Mouse (Mus musculus) lung, postnatal 0 days (tissue): ENCODE measurements around the gene Spats2. TPM values are rescaled to one million over a fixed set of nuclear protein-coding genes. Genes with fewer than 3 reads are reported as not detected.
"Not testable (repeated sequence)": the region's sequence is repeated elsewhere in the genome, so short reads cannot be mapped to it uniquely, and the experiment has no call there.

Experiments
- ATAC-seq: fragments of 200-750 bp; cut with Nextera tagmentation; 2 replicates; pipeline ENCODE4 v1.8.0; 2017; ENCODE audit warnings: moderate library complexity
- DNase-seq: peaks from one replicate; pipeline ENCODE4 v3.0.0-alpha.2; 2016; ENCODE audit warnings: low spot score
- H3K27ac ChIP-seq: fragments of 300-500 bp; sonication (generic); 2 replicates; pipeline ENCODE4 v1.5.1; 2014; ENCODE audit warnings: antibody characterized with exemption, mild to moderate bottlenecking, low read length, mixed read lengths
- H3K27me3 ChIP-seq: fragments of 300-500 bp; sonication (generic); replicated peaks from 2 replicates; pipeline ENCODE4 v1.6.1; 2014; ENCODE audit warnings: low read length, mixed read lengths; ENCODE audit not compliant: insufficient read depth
- H3K36me3 ChIP-seq: fragments of 300-500 bp; sonication (generic); 2 replicates; pipeline ENCODE4 v1.6.1; 2014; ENCODE audit warnings: low read length, mixed read lengths; ENCODE audit not compliant: insufficient read depth
- H3K4me1 ChIP-seq: fragments of 300-500 bp; sonication (generic); 2 replicates; pipeline ENCODE4 v1.6.1; 2014; ENCODE audit warnings: antibody characterized with exemption, low read depth, low read length, mixed read lengths; ENCODE audit not compliant: insufficient read depth
- H3K4me2 ChIP-seq: fragments of 300-500 bp; sonication (generic); replicated peaks from 2 replicates; pipeline ENCODE4 v1.6.1; 2014; ENCODE audit warnings: low read depth, mild to moderate bottlenecking, low read length, moderate library complexity, mixed read lengths
- H3K4me3 ChIP-seq: fragments of 300-500 bp; sonication (generic); 2 replicates; pipeline ENCODE4 v1.5.1; 2014; ENCODE audit warnings: low read depth, low read length
- H3K9ac ChIP-seq: fragments of 300-500 bp; sonication (generic); replicated peaks from 2 replicates; pipeline ENCODE4 v1.6.1; 2014; ENCODE audit warnings: low read depth, mild to moderate bottlenecking
- H3K9me3 ChIP-seq: fragments of 300-500 bp; sonication (generic); 2 replicates; pipeline ENCODE4 v1.6.1; 2016; ENCODE audit warnings: low read length, mixed read lengths
- CTCF ChIP-seq: IDR thresholded peaks from 2 replicates; pipeline ENCODE4 v1.5.1; 2016; ENCODE audit warnings: antibody characterized with exemption, mild to moderate bottlenecking
- EP300 ChIP-seq: IDR thresholded peaks from 2 replicates; pipeline ENCODE4 v1.6.1; 2016; ENCODE audit warnings: antibody characterized with exemption, mild to moderate bottlenecking, control low read depth
- WGBS: fragments of 180-500 bp; shearing (Covaris S2); extraction: QIAGEN DNeasy Blood & Tissue Kit; methylation state at CpG from one replicate; pipeline ENCODE4 v1.1.7; 2014; 5-methylcytosine and 5-hydroxymethylcytosine counted together
- polyA plus RNA-seq: library from polyadenylated mRNA; unstranded; fragments of >200 nt; fragmentation: Nextera tagmentation; extraction: Ambion mirVana; gene quantifications from 2 replicates; pipeline ENCODE4 v1.2.1, GENCODE M21; 2015

The Spats2 gene
- polyA plus RNA-seq, 1 experiment from 2014 or later: 13.7 TPM

DNA sequence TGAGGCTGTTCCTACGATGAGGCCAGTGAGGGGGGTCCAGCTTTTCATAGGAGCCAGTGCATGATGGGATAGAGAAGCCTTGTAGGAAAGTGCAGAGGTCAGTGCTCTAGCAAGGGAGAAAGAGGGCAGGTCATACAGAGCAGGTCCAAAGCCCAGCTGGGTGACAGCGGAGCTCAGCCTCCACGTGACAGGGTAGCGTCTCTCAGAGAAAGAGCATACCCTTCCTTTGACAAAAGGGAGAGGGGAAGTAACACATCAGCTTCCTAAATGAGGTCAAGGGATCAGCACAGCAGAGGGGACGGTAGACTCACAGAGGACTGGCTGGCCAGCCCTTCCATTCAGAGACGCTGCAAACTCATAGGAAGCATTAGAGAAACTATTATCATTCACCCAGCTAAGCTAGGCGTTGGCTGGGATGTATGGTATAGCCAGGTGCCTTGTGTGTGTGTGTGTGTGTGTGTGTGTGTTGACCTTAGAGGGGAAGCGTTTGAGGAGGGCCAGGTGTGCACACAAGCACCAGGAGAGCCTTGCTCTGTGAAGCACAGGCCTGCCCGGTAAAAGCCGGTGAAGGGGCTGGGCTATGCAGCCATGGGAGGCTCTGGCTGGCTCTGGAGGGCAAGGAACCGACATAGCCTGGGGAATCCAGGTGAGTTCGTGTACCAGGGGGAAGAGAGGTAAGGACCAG lies 108.8 kb downstream of the Spats2 start:
- no peak for DNase-seq
- no peak overlapping the region for H3K27ac ChIP-seq
- no peak for ATAC-seq
- 41% methylated on average over 12 of the region's 12 CpGs for WGBS
- no peaks in the 10 kb centered on the region for H3K9me3 ChIP-seq
- no peak overlapping the region for H3K9ac ChIP-seq
- no peak overlapping the region for H3K4me3 ChIP-seq
- no peak overlapping the region for H3K4me2 ChIP-seq
- TF ChIP-seq EP300 (no peak), CTCF (no peak)
- H3K36me3 ChIP-seq: no peaks in the 10 kb centered on the region
- 0 out of 2 replicates have a peak, but pooled peaks cover 6% of the 10 kb centered on the region for H3K27me3 ChIP-seq
- H3K4me1 ChIP-seq: no peaks in the 10 kb centered on the region

DNA sequence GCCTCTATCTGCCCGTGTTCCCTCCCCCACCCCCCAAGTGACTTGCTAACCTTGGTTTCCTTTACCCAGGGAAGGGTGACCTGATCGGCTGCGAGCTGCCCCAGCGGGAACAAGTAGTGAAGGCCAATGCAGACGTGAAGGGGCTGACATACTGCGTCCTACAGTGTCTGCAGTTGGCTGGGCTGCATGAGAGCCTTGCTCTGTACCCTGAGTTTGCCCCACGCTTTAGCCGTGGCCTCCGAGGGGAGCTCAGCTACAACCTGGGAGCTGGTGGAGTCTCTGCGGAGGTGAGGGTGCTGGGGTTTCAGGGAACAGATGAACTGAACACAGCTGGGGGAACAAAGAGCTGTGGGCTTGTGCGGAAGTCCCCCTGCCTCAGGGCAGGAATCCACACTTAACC lies 112.3 kb downstream of the Spats2 start:
- Histone ChIP-seq H3K9me3 (no peaks in the 10 kb centered on the region), H3K4me2 (no peak overlapping the region), H3K4me3 (no peak overlapping the region), H3K4me1 (no peaks in the 10 kb centered on the region), H3K36me3 (no peaks in the 10 kb centered on the region), H3K9ac (no peak overlapping the region), H3K27ac (no peak overlapping the region), H3K27me3 (no peaks in the 10 kb centered on the region)
- 51% methylated on average over 11 of the region's 11 CpGs for WGBS
- ATAC-seq (no peak), DNase-seq (no peak)
- no peak for TF ChIP-seq CTCF
- TF ChIP-seq EP300: no peak

- Histone ChIP-seq H3K27me3 (no peaks in the 10 kb centered on the region), H3K4me1 (no peaks in the 10 kb centered on the region), H3K9ac (no peak overlapping the region), H3K27ac (no peak overlapping the region), H3K4me3 (no peak overlapping the region), H3K36me3 (0 out of 2 replicates have a peak, but pooled peaks cover 6% of the 10 kb centered on the region), H3K9me3 (no peaks in the 10 kb centered on the region), H3K4me2 (no peak overlapping the region)
- ATAC-seq (no peak), DNase-seq (no peak)
- no peak for TF ChIP-seq EP300
- TF ChIP-seq CTCF: peak; percentile 58
- WGBS: 68% methylated on average over 4 of the region's 4 CpGs
Observed at GRCm38 (mm10) chr15:99240129-99240528, 114.4 kb downstream of the Spats2 start.

DNA sequence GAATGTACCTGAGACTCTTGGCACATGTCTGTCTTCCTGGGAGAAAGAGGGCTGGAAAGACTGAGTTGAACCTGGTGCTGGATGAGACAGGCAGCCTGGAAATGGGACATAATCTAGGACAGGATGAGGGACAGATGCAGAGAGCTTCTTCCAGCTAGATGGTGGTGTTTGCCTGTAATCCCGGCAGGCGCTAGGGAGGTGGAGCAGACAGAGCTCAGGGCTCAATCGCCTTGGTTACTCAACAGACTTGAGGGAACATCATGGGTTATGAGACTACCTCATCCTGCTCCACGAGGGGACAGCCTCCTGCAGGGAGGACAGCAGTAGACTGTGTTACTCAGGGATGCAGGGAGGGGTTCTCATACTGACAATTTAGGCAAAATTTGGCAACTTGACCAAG lies 115.5 kb downstream of the Spats2 start:
- H3K36me3 ChIP-seq: peaks cover 9% of the 10 kb centered on the region; the same call in 1 of the 2 replicates

GRCm38 (mm10) chr15:99242045-99242444 lies 116.3 kb downstream of the Spats2 start:
- no peak for DNase-seq
- ATAC-seq: no peak
- Histone ChIP-seq H3K4me3 (no peak overlapping the region), H3K9ac (no peak overlapping the region), H3K4me2 (no peak overlapping the region), H3K27me3 (no peaks in the 10 kb centered on the region), H3K27ac (no peak overlapping the region), H3K9me3 (no peaks in the 10 kb centered on the region), H3K4me1 (no peaks in the 10 kb centered on the region), H3K36me3 (peaks cover 9% of the 10 kb centered on the region; the same call in 1 of the 2 replicates)
- TF ChIP-seq CTCF (no peak), EP300 (no peak)
- 88% methylated on average over 10 of the region's 10 CpGs for WGBS

More for the DNA sequence above, 115.5 kb downstream of the Spats2 start:
- no peak overlapping the region for H3K4me2 ChIP-seq
- H3K27me3 ChIP-seq: no peaks in the 10 kb centered on the region
- no peak for ATAC-seq
- 69% methylated on average over 4 of the region's 4 CpGs for WGBS
- H3K4me1 ChIP-seq: no peaks in the 10 kb centered on the region
- no peak overlapping the region for H3K4me3 ChIP-seq
- H3K27ac ChIP-seq: no peak overlapping the region
- no peak for DNase-seq
- no peak overlapping the region for H3K9ac ChIP-seq
- TF ChIP-seq EP300 (no peak), CTCF (no peak)
- H3K9me3 ChIP-seq: no peaks in the 10 kb centered on the region

GRCm38 (mm10) chr15:99246736-99247135 lies 121.0 kb downstream of the Spats2 start:
- peaks cover 20% of the 10 kb centered on the region; the same call in 1 of the 2 replicates for H3K36me3 ChIP-seq
- not testable (repeated sequence) for H3K27ac ChIP-seq, H3K9me3 ChIP-seq, ATAC-seq, H3K27me3 ChIP-seq, H3K4me3 ChIP-seq, DNase-seq, H3K9ac ChIP-seq, H3K4me1 ChIP-seq, H3K4me2 ChIP-seq
- WGBS: 85% methylated on average over 6 of the region's 6 CpGs
